Comparison of ENCODE assay signal across 9 mouse cellular contexts in the genomic region with DNA sequence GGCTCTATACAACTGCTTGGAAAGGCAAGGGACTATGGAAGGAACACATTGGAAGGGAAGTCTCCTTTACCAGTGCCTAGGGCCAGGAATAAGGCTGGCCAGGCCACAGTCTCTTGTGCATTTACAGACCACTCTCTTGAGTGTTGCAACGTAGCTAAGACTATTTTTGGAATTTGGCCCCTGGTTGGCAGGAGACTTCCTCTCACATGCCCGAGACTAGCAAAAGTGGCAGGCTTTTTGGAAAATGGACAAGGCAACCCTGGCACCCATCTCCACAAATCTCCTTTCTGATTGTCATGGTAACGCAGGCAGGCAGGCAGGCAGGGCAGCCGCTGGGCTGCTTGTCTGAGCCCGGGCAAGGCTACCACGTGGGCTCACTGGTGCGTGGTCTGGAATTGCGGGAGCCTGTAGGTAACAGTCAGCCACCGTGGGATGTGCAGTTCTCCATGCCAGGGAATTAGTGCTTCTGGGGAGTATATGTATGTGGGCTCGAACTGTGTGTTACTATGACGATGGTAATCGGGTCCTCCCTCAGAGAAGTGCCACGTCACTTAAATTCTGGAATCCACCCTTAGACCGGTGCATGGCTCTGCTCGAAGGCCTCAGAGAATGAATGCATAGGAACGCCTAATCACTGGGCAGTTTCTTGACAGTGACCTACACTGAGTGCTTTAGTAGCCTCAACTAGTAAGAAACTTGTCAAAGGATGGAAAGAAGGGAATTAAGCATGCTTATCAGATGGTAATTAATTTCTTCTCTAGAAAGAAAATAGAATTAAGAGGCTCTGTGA. TPM values are rescaled to one million over a fixed set of nuclear protein-coding genes. Genes with fewer than 3 reads are reported as not detected.
DNase-seq lines count a peak whose midpoint lies in the region; ATAC-seq lines count a peak whose summit lies in the region.
"Had no signal": no experiment of that assay in that cellular context is flagged by ENCODE, and none has a peak within 500 bp of the region (broad histone marks: within the 10 kb centered on the region; RNA-seq: fewer than 3 reads in every experiment).

No protein-coding gene starts in this region.

- ATAC-seq in midbrain, embryonic 16.5 days: peak; percentile 90

- H3K4me3 ChIP-seq in midbrain, embryonic 16.5 days (ENCODE audit: low read depth, low read length): no peak overlapping the region
- H3K4me3 ChIP-seq: limb, embryonic 13.5 days had no signal

- H3K9me3 ChIP-seq in midbrain, embryonic 16.5 days (replicated peaks; ENCODE audit: control insufficient read depth, low read length, poor library complexity, severe bottlenecking): no peaks in the 10 kb centered on the region
- H3K9me3 ChIP-seq: limb, embryonic 13.5 days had no signal

- H3K9ac ChIP-seq in midbrain, embryonic 16.5 days (ENCODE audit: low read depth, low read length): 0 out of 2 replicates have a peak overlapping the region, but pooled peaks have one; percentile 11
- H3K9ac ChIP-seq: limb, embryonic 13.5 days had no signal

- peaks cover 10% of the 10 kb centered on the region for H3K4me1 ChIP-seq in midbrain, embryonic 16.5 days (ENCODE audit: control insufficient read depth, insufficient read depth, low read length)
- H3K4me1 ChIP-seq: limb, embryonic 13.5 days had no signal

- peak; percentile 35 for DNase-seq in adrenal gland, adult 2 months
- no peak for DNase-seq in adrenal gland, postnatal 4 days (ENCODE audit: low spot score in 2 of 2)
- peak; percentile 94 for DNase-seq in cerebellum, postnatal 10 days
- peak; percentile 17 to 41 for DNase-seq in kidney, postnatal 4 days
- DNase-seq in ovary, adult 18-20 months (ENCODE audit: low spot score): no peak
- no peak for DNase-seq in spleen, postnatal 14 days (ENCODE audit: low spot score in 2 of 2)
- no peak for DNase-seq in yolk sac, embryonic 10.5 days (ENCODE audit: low spot score)

- WGBS in midbrain, embryonic 16.5 days: 18% methylated on average over 16 of the region's 16 CpGs

- H3K27ac ChIP-seq in midbrain, embryonic 16.5 days (ENCODE audit: low read length): peak overlapping the region; percentile 28; the same call in 1 of the 2 replicates
- H3K27ac ChIP-seq: limb, embryonic 13.5 days had no signal

- H3K4me2 ChIP-seq in midbrain, embryonic 16.5 days (ENCODE audit: low read length): peak overlapping the region; percentile 35
- H3K4me2 ChIP-seq: limb, embryonic 13.5 days had no signal

- H3K27me3 ChIP-seq in midbrain, embryonic 16.5 days (ENCODE audit: control insufficient read depth, insufficient read depth, low read depth, low read length): no peaks in the 10 kb centered on the region

- no peaks in the 10 kb centered on the region for H3K36me3 ChIP-seq in midbrain, embryonic 16.5 days (ENCODE audit: control insufficient read depth, insufficient read depth, low read length)
- H3K36me3 ChIP-seq: limb, embryonic 13.5 days had no signal

RNA-seq across cellular contexts. Expression of gene Lrrtm1, which starts 19.4 kb away (rescaled TPM):
- under 1 TPM; 0.17 to 0.59 TPM for total RNA-seq in adrenal gland, adult 2 months (2021)
- polyA plus RNA-seq in adrenal gland, adult 2 months (2012; rRNA removed): 0.65 and 1.1 TPM in 2 replicates
- total RNA-seq in adrenal gland, postnatal 4 days (2021): 1 to 10 TPM; 2.1 to 2.4 TPM
- polyA plus RNA-seq in midbrain, embryonic 16.5 days (2015; fragmentation: Nextera tagmentation; extraction: Ambion mirVana): 53.1 and 60.7 TPM in 2 replicates

Comparison
In these comparisons a context has a peak if more than half of its experiments do, and no peak if none do; other contexts are left out.
1. DNase-seq: peak in adrenal gland, adult 2 months (single experiment), cerebellum, postnatal 10 days (2 of 2) and kidney, postnatal 4 days (2 of 2); none in adrenal gland, postnatal 4 days (0 of 2), ovary, adult 18-20 months (single experiment), spleen, postnatal 14 days (0 of 2) and yolk sac, embryonic 10.5 days (single experiment).